Mouse (Mus musculus) spleen, adult 2 months (tissue): Measurements from ENCODE around the gene Gm43552. TPM values are rescaled to one million over a fixed set of nuclear protein-coding genes. Genes with fewer than 3 reads are reported as not detected.

Source experiments
- DNase-seq, 2 experiments: peaks; one replicate each; pipeline versions ENCODE4 v3.0.0 to v3.0.0-alpha.2; 2012 to 2021; ENCODE audit warnings: low spot score in 2 of 2, low read depth in 1 of 2
- H3K27ac ChIP-seq: fragments of 200-500 bp; 2 replicates; pipeline ENCODE4 v1.5.1; 2012; ENCODE audit warnings: low read length, inconsistent platforms; ENCODE audit not compliant: insufficient read depth
- H3K27me3 ChIP-seq: fragments of 200-500 bp; 2 replicates; pipeline ENCODE4 v1.6.1; 2012; ENCODE audit warnings: mild to moderate bottlenecking, moderate library complexity, low read length, inconsistent platforms; ENCODE audit not compliant: control insufficient read depth, insufficient read depth
- H3K36me3 ChIP-seq: fragments of 200-500 bp; 2 replicates; pipeline ENCODE4 v1.6.1; 2012; ENCODE audit warnings: mild to moderate bottlenecking, low read length, inconsistent platforms; ENCODE audit not compliant: control insufficient read depth, insufficient read depth
- H3K4me1 ChIP-seq: fragments of 200-500 bp; 2 replicates; pipeline ENCODE4 v1.6.1; 2011; ENCODE audit warnings: inconsistent platforms; ENCODE audit not compliant: control insufficient read depth, insufficient read depth, insufficient read length
- H3K4me3 ChIP-seq: fragments of 200-500 bp; 2 replicates; pipeline ENCODE4 v1.5.1; 2011; ENCODE audit warnings: mild to moderate bottlenecking, inconsistent platforms; ENCODE audit not compliant: insufficient read depth, insufficient read length; ENCODE audit errors: extremely low read depth
- CTCF ChIP-seq: fragments of 200-500 bp; IDR thresholded peaks from 2 replicates; pipeline ENCODE4 v1.5.1; 2011; ENCODE audit warnings: mild to moderate bottlenecking, inconsistent platforms; ENCODE audit not compliant: insufficient read depth, insufficient read length, insufficient replicate concordance; ENCODE audit errors: extremely low read depth
- POLR2A ChIP-seq: fragments of 200-500 bp; IDR thresholded peaks from 2 replicates; pipeline ENCODE4 v1.6.1; 2011; ENCODE audit warnings: low read depth, low read length, inconsistent platforms
- WGBS: fragments of 180-500 bp; shearing (Covaris S2); methylation state at CpG from one replicate; pipeline ENCODE4 v1.1.7; 2018; 5-methylcytosine and 5-hydroxymethylcytosine counted together
- polyA plus RNA-seq: library from polyadenylated mRNA; depleted of rRNA; stranded (reverse); fragments of >200 nt; gene quantifications from 2 replicates; pipeline ENCODE4 v1.2.3, GENCODE M21; 2012; rRNA removed

Gene Gm43552
- not detected in 2 replicates for polyA plus RNA-seq

- Histone ChIP-seq H3K4me1 (peaks cover 7% of the 10 kb centered on the region; the same call in 1 of the 2 replicates), H3K27me3 (no peaks in the 10 kb centered on the region)
These were observed at the start of gene Gm43552 for GRCm38 (mm10) chr5:65492716-65493531. Gene Gm43552 (minus strand): TSS chr5:65492833.

GRCm38 (mm10) chr5:65541889-65542288 is 49.3 kb upstream of the Gm43552 start:
- TF ChIP-seq CTCF (no peak), POLR2A (no peak)
- no peak for DNase-seq
- WGBS = 85% methylated on average over 3 of the region's 3 CpGs
- Histone ChIP-seq H3K4me1 (peaks cover 2% of the 10 kb centered on the region), H3K27me3 (no peaks in the 10 kb centered on the region), H3K27ac (no peak overlapping the region), H3K36me3 (peaks cover 2% of the 10 kb centered on the region), H3K4me3 (no peak overlapping the region)

More at GRCm38 (mm10) chr5:65492716-65493531, at the start of gene Gm43552:
- peak within 1 kb of the TSS; percentile 60 for H3K4me3 ChIP-seq
- H3K27ac ChIP-seq = peak within 1 kb of the TSS; percentile 93
- H3K36me3 ChIP-seq = peaks cover 3% of the 10 kb centered on the region; the same call in 1 of the 2 replicates
- WGBS = under 1% methylated on average over 62 of the region's 69 CpGs
- DNase-seq = peak; percentile 96 to 97
- TF ChIP-seq CTCF = no peak
- TF ChIP-seq POLR2A = peak; percentile 86

GRCm38 (mm10) chr5:65539786-65540185 is 47.2 kb upstream of the Gm43552 start:
- WGBS = 84% methylated on average over 3 of the region's 3 CpGs
- H3K36me3 ChIP-seq = no peaks in the 10 kb centered on the region
- TF ChIP-seq POLR2A (no peak), CTCF (no peak)
- no peak for DNase-seq
- peaks cover 2% of the 10 kb centered on the region for H3K4me1 ChIP-seq
- H3K4me3 ChIP-seq = no peak overlapping the region
- H3K27ac ChIP-seq = no peak overlapping the region
- no peaks in the 10 kb centered on the region for H3K27me3 ChIP-seq

- Histone ChIP-seq H3K36me3 (no peaks in the 10 kb centered on the region), H3K4me3 (peak overlapping the region; percentile 3; the same call in 1 of the 2 replicates), H3K27me3 (no peaks in the 10 kb centered on the region), H3K27ac (no peak overlapping the region), H3K4me1 (peaks cover 2% of the 10 kb centered on the region)
- 42% methylated on average over 4 of the region's 4 CpGs for whole genome bisulfite sequencing
- no peak for DNase-seq
- TF ChIP-seq POLR2A = no peak
- no peak for TF ChIP-seq CTCF
These were observed 46.2 kb upstream of the Gm43552 start for GRCm38 (mm10) chr5:65538829-65539228.

- TF ChIP-seq CTCF (no peak), POLR2A (no peak)
- no peak for DNase-seq
- H3K4me1 ChIP-seq = peaks cover 2% of the 10 kb centered on the region
- no peaks in the 10 kb centered on the region for H3K27me3 ChIP-seq
- H3K36me3 ChIP-seq = no peaks in the 10 kb centered on the region
- peak overlapping the region; percentile 80 for H3K4me3 ChIP-seq
- WGBS = 3% methylated on average over 4 of the region's 4 CpGs
- peak overlapping the region; percentile 83 for H3K27ac ChIP-seq
These were observed 45.5 kb upstream of the Gm43552 start for GRCm38 (mm10) chr5:65538121-65538520.

- no peak for TF ChIP-seq CTCF
- TF ChIP-seq POLR2A = no peak
- H3K36me3 ChIP-seq = no peaks in the 10 kb centered on the region
- no peaks in the 10 kb centered on the region for H3K27me3 ChIP-seq
- peak overlapping the region; percentile 83 for H3K27ac ChIP-seq
- under 1% methylated on average over 53 of the region's 59 CpGs for WGBS
- H3K4me1 ChIP-seq = peaks cover 2% of the 10 kb centered on the region
- peak overlapping the region; percentile 80 for H3K4me3 ChIP-seq
- DNase-seq = no peak
These were observed 44.9 kb upstream of the Gm43552 start for GRCm38 (mm10) chr5:65537420-65538071.
